Mouse (Mus musculus) MEL (cell line): ENCODE measurements around the gene Tmem169.

Experiments
- CTCF ChIP-seq, 3 experiments: IDR thresholded peaks in 2 of 3; conservative IDR thresholded peaks in 1 of 3; 2 replicates each; pipeline ENCODE4 v1.5.1; 2011 to 2012; ENCODE audit warnings: low read length in 3 of 3, low read depth in 2 of 3, mild to moderate bottlenecking in 2 of 3, improper control_type of control experiment in 1 of 3, inconsistent platforms in 1 of 3, mixed read lengths in 1 of 3, moderate library complexity in 1 of 3; ENCODE audit not compliant: control insufficient read depth in 1 of 3, insufficient read depth in 1 of 3, poor library complexity in 1 of 3, severe bottlenecking in 1 of 3
- EP300 ChIP-seq, 2 experiments: IDR thresholded peaks; 2 replicates each; pipeline ENCODE4 v1.6.1; 2011; ENCODE audit warnings: improper control_type of control experiment in 2 of 2, low read length in 2 of 2, low read depth in 1 of 2, mild to moderate bottlenecking in 1 of 2
- GABPA ChIP-seq: IDR thresholded peaks from 2 replicates; pipeline ENCODE4 v1.6.1; 2012; ENCODE audit warnings: low read depth, mild to moderate bottlenecking, inconsistent platforms, low read length, improper control_type of control experiment, moderate library complexity
- GATA1 ChIP-seq: IDR thresholded peaks from 2 replicates; pipeline ENCODE4 v1.6.1; 2011; ENCODE audit warnings: low read depth, low read length, improper control_type of control experiment
- HCFC1 ChIP-seq: IDR thresholded peaks from 2 replicates; pipeline ENCODE4 v1.6.1; 2012; ENCODE audit warnings: low read depth, mild to moderate bottlenecking, inconsistent platforms, low read length, improper control_type of control experiment, moderate library complexity
- JUND ChIP-seq: IDR thresholded peaks from 2 replicates; pipeline ENCODE4 v1.6.1; 2011; ENCODE audit warnings: low read depth, mild to moderate bottlenecking, improper control_type of control experiment, low read length
- MEF2A ChIP-seq: IDR thresholded peaks from 2 replicates; pipeline ENCODE4 v1.6.1; 2014; ENCODE audit warnings: low read depth, mild to moderate bottlenecking, inconsistent platforms, low read length, improper control_type of control experiment; ENCODE audit not compliant: poor library complexity, insufficient replicate concordance, severe bottlenecking; ENCODE audit errors: extremely low read depth
- NELFE ChIP-seq: IDR thresholded peaks from 2 replicates; pipeline ENCODE4 v1.6.1; 2011; ENCODE audit warnings: low read depth, low read length, improper control_type of control experiment
- POLR2A ChIP-seq, 2 experiments: IDR thresholded peaks; 2 replicates each; pipeline ENCODE4 v1.6.1; 2011 to 2012; ENCODE audit warnings: low read length in 2 of 2, mild to moderate bottlenecking in 2 of 2, control low read depth in 1 of 2, improper control_type of control experiment in 1 of 2, low read depth in 1 of 2, moderate library complexity in 1 of 2; ENCODE audit not compliant: control insufficient read depth in 1 of 2, insufficient read depth in 1 of 2, poor library complexity in 1 of 2
- POLR2AphosphoS2 ChIP-seq: IDR thresholded peaks from 2 replicates; pipeline ENCODE4 v1.6.1; 2011; ENCODE audit warnings: low read length, improper control_type of control experiment
- SMC3 ChIP-seq: IDR thresholded peaks from 2 replicates; pipeline ENCODE4 v1.6.1; 2011; ENCODE audit warnings: low read depth, low read length, improper control_type of control experiment
- TAL1 ChIP-seq: IDR thresholded peaks from 2 replicates; pipeline ENCODE4 v1.6.1; 2012; ENCODE audit warnings: mild to moderate bottlenecking, inconsistent platforms, low read length, moderate library complexity, mixed read lengths
- USF1 ChIP-seq: IDR thresholded peaks from 2 replicates; pipeline ENCODE4 v1.6.1; 2014; ENCODE audit warnings: low read depth, mild to moderate bottlenecking, inconsistent platforms, low read length, improper control_type of control experiment, moderate library complexity
- ZKSCAN1 ChIP-seq: IDR thresholded peaks from 2 replicates; pipeline ENCODE4 v1.6.1; 2012; ENCODE audit warnings: low read depth, mild to moderate bottlenecking, inconsistent platforms, low read length, improper control_type of control experiment, moderate library complexity

GRCm38 (mm10) chr1:72278085-72278484 is 6.1 kb upstream of the Tmem169 start:
- TF ChIP-seq TAL1 (no peak), POLR2A (IDR thresholded peaks at IDR 0.05; ENCODE audit: control insufficient read depth in 1 of 2, insufficient read depth in 1 of 2, low read depth in 1 of 2, low read length in 2 of 2, poor library complexity in 1 of 2) (no peak), NELFE (no peak), CTCF (IDR thresholded peaks at IDR 0.05 in 2 of 3, conservative IDR thresholded peaks at IDR 0.05 in 1 of 3; ENCODE audit: control insufficient read depth in 1 of 3, insufficient read depth in 1 of 3, low read depth in 2 of 3, low read length in 3 of 3, poor library complexity in 1 of 3, severe bottlenecking in 1 of 3) (no peak), GATA1 (no peak), POLR2AphosphoS2 (no peak), SMC3 (no peak), GABPA (no peak), MEF2A (no peak), HCFC1 (no peak), USF1 (no peak), ZKSCAN1 (no peak), EP300 (IDR thresholded peaks at IDR 0.05; ENCODE audit: low read depth in 1 of 2, low read length in 2 of 2) (no peak), JUND (no peak)
